ENCODE assay signal across 23 mouse cellular contexts in genomic region chr1:59918075-59918474, GRCm38 (mm10). TPM values are rescaled to one million over a fixed set of nuclear protein-coding genes. Genes with fewer than 3 reads are reported as not detected.
DNase-seq lines count a peak whose midpoint lies in the region; ATAC-seq lines count a peak whose summit lies in the region.
"Had no signal": no experiment of that assay in that cellular context is flagged by ENCODE, and none has a peak within 500 bp of the region (broad histone marks: within the 10 kb centered on the region; RNA-seq: fewer than 3 reads in every experiment).

No protein-coding gene starts in this region.

- no peak overlapping the region for H3K27ac ChIP-seq in liver, embryonic 12.5 days
- H3K27ac ChIP-seq in midbrain, embryonic 10.5 days (replicated peaks): no peak overlapping the region
- H3K27ac ChIP-seq: embryonic facial prominence, embryonic 10.5 days; embryonic facial prominence, embryonic 13.5 days; forebrain, embryonic 12.5 days; forebrain, embryonic 15.5 days; heart, adult 2 months; heart, embryonic 10.5 days; heart, embryonic 13.5 days; hindbrain, embryonic 12.5 days had no signal

- no peaks in the 10 kb centered on the region for H3K36me3 ChIP-seq in liver, embryonic 12.5 days
- H3K36me3 ChIP-seq in midbrain, embryonic 10.5 days: 0 out of 2 replicates have a peak, but pooled peaks cover 4% of the 10 kb centered on the region
- H3K36me3 ChIP-seq: embryonic facial prominence, embryonic 10.5 days; embryonic facial prominence, embryonic 13.5 days; forebrain, embryonic 12.5 days; forebrain, embryonic 15.5 days; heart, embryonic 10.5 days; heart, embryonic 13.5 days; hindbrain, embryonic 12.5 days had no signal

- H3K4me1 ChIP-seq in liver, embryonic 12.5 days: peaks cover 49% of the 10 kb centered on the region
- peaks cover 25% of the 10 kb centered on the region for H3K4me1 ChIP-seq in midbrain, embryonic 10.5 days

- H3K4me2 ChIP-seq in liver, embryonic 12.5 days: no peak overlapping the region
- H3K4me2 ChIP-seq: embryonic facial prominence, embryonic 13.5 days; forebrain, embryonic 12.5 days; forebrain, embryonic 15.5 days; heart, embryonic 13.5 days; hindbrain, embryonic 12.5 days had no signal

- no peaks in the 10 kb centered on the region for H3K9me3 ChIP-seq in liver, embryonic 12.5 days (replicated peaks)
- no peaks in the 10 kb centered on the region for H3K9me3 ChIP-seq in midbrain, embryonic 10.5 days (replicated peaks)
- H3K9me3 ChIP-seq: embryonic facial prominence, embryonic 10.5 days; embryonic facial prominence, embryonic 13.5 days; forebrain, embryonic 12.5 days; forebrain, embryonic 15.5 days; heart, embryonic 10.5 days; heart, embryonic 13.5 days; hindbrain, embryonic 12.5 days had no signal

- ATAC-seq in liver, embryonic 12.5 days: peak; percentile 49; the same call in 1 of the 2 replicates
- peak; percentile 32 for ATAC-seq in megakaryocyte progenitor cell, adult 5-6 weeks (replicated peaks; ENCODE audit: poor library complexity)
- ATAC-seq: forebrain, embryonic 15.5 days; hindbrain, embryonic 16.5 days; Patski had no signal

- no peak overlapping the region for H3K4me3 ChIP-seq in liver, embryonic 12.5 days
- no peak overlapping the region for H3K4me3 ChIP-seq in midbrain, embryonic 10.5 days
- H3K4me3 ChIP-seq: embryonic facial prominence, embryonic 10.5 days; embryonic facial prominence, embryonic 13.5 days; erythroblast, embryonic 14.5 days; forebrain, embryonic 12.5 days; forebrain, embryonic 15.5 days; heart, adult 2 months; heart, embryonic 10.5 days; heart, embryonic 13.5 days; hindbrain, embryonic 12.5 days had no signal

- H3K27me3 ChIP-seq in liver, embryonic 12.5 days (replicated peaks): no peaks in the 10 kb centered on the region
- H3K27me3 ChIP-seq in midbrain, embryonic 10.5 days (ENCODE audit: low read depth, poor library complexity, severe bottlenecking): no peaks in the 10 kb centered on the region
- H3K27me3 ChIP-seq: embryonic facial prominence, embryonic 13.5 days; forebrain, embryonic 12.5 days; forebrain, embryonic 15.5 days; heart, embryonic 13.5 days; hindbrain, embryonic 12.5 days; Patski had no signal

- H3K9ac ChIP-seq in liver, embryonic 12.5 days: no peak overlapping the region
- H3K9ac ChIP-seq: embryonic facial prominence, embryonic 13.5 days; forebrain, embryonic 12.5 days; forebrain, embryonic 15.5 days; heart, embryonic 13.5 days; hindbrain, embryonic 12.5 days had no signal

- DNase-seq in cerebellum, adult 9-10 months: peak; percentile 5
- DNase-seq in cerebellum, postnatal 10 days: no peak
- DNase-seq in liver: no peak
- no peak for DNase-seq in midbrain, embryonic 10.5 days (ENCODE audit: low spot score)
- DNase-seq in adrenal gland, adult 8-10 months: no peak
- DNase-seq: adrenal gland, postnatal 14 days; cerebellum, adult 11-12 months; cerebellum, adult 8-10 months; cerebellum, postnatal 25 days; gastrocnemius, postnatal 25 days; heart, adult 2 months had no signal

RNA-seq across cellular contexts. Expression of gene Fam117b, which starts 5.3 kb away (rescaled TPM):
- 7.6 TPM in 2 replicates for polyA plus RNA-seq in liver, embryonic 12.5 days (2016; fragmentation: Nextera tagmentation; extraction: Ambion mirVana)
- 23.7 and 24.5 TPM in 2 replicates for total RNA-seq in megakaryocyte progenitor cell, adult 5-6 weeks (2015)
- total RNA-seq in megakaryocyte progenitor cell, adult 5-6 weeks (2017): 21.2 and 24.4 TPM in 2 replicates
- polyA plus RNA-seq in midbrain, embryonic 10.5 days (2016; fragmentation: Nextera tagmentation; extraction: Ambion mirVana): 8.5 and 11.3 TPM in 2 replicates
- 10 to 100 TPM; 39.3 to 54.0 (median 45.2) TPM for total RNA-seq in adrenal gland, adult 8-10 months (2022)
